Mouse (Mus musculus) embryonic facial prominence, embryonic 12.5 days (tissue): ENCODE measurements at regions not wholly inside any gene's neighbourhood (a gene's known extent, or its start where the extent isn't known, plus 50 kb on each side); places are given as distances from the start of the nearest gene placed in this dataset.

Experiments
- ATAC-seq: fragments of 200-750 bp; cut with Nextera tagmentation; 2 replicates; pipeline ENCODE4 v1.8.0; 2017; ENCODE audit not compliant: insufficient number of reproducible peaks, insufficient read depth, low FRiP score, low TSS enrichment
- H3K27ac ChIP-seq: fragments of 300-500 bp; sonication (generic); 2 replicates; pipeline ENCODE4 v1.5.1; 2016; ENCODE audit warnings: mild to moderate bottlenecking
- H3K27me3 ChIP-seq: fragments of 300-500 bp; sonication (generic); 2 replicates; pipeline ENCODE4 v1.6.1; 2016; ENCODE audit warnings: mild to moderate bottlenecking, moderate library complexity
- H3K36me3 ChIP-seq: fragments of 300-500 bp; sonication (generic); 2 replicates; pipeline ENCODE4 v1.6.1; 2016; ENCODE audit warnings: mild to moderate bottlenecking
- H3K4me1 ChIP-seq: fragments of 300-500 bp; sonication (generic); 2 replicates; pipeline ENCODE4 v1.6.1; 2016
- H3K4me2 ChIP-seq: fragments of 300-500 bp; sonication (generic); replicated peaks from 2 replicates; pipeline ENCODE4 v1.6.1; 2016; ENCODE audit warnings: mild to moderate bottlenecking, moderate library complexity
- H3K4me3 ChIP-seq: fragments of 300-500 bp; sonication (generic); 2 replicates; pipeline ENCODE4 v1.5.1; 2016; ENCODE audit warnings: mild to moderate bottlenecking
- H3K9ac ChIP-seq: fragments of 300-500 bp; sonication (generic); 2 replicates; pipeline ENCODE4 v1.6.1; 2016; ENCODE audit warnings: mild to moderate bottlenecking, moderate library complexity
- H3K9me3 ChIP-seq: fragments of 300-500 bp; sonication (generic); 2 replicates; pipeline ENCODE4 v1.6.1; 2016; ENCODE audit warnings: mild to moderate bottlenecking, moderate library complexity
- WGBS: fragments of 180-500 bp; shearing (Covaris S2); methylation state at CpG from one replicate; pipeline ENCODE4 v1.1.7; 2016; 5-methylcytosine and 5-hydroxymethylcytosine counted together

- Histone ChIP-seq H3K4me2 (no peak overlapping the region), H3K27me3 (no peaks in the 10 kb centered on the region), H3K4me1 (no peaks in the 10 kb centered on the region), H3K9me3 (no peaks in the 10 kb centered on the region), H3K27ac (no peak overlapping the region), H3K4me3 (no peak overlapping the region), H3K36me3 (no peaks in the 10 kb centered on the region), H3K9ac (no peak overlapping the region)
- ATAC-seq: no peak
- WGBS: 34% methylated on average over 5 of the region's 5 CpGs
Observed at GRCm38 (mm10) chr3:53729810-53730209, 72.7 kb upstream of the Frem2 start.

- H3K27ac ChIP-seq: no peak overlapping the region
- H3K36me3 ChIP-seq: no peaks in the 10 kb centered on the region
- H3K4me2 ChIP-seq: no peak overlapping the region
- no peak for ATAC-seq
- no peaks in the 10 kb centered on the region for H3K27me3 ChIP-seq
- H3K9me3 ChIP-seq: no peaks in the 10 kb centered on the region
- no peak overlapping the region for H3K4me3 ChIP-seq
- WGBS: 92% methylated on average over 10 of the region's 10 CpGs
- H3K9ac ChIP-seq: no peak overlapping the region
- H3K4me1 ChIP-seq: no peaks in the 10 kb centered on the region
Observed at GRCm38 (mm10) chr3:53729131-53729530, 72.0 kb upstream of the Frem2 start.

GRCm38 (mm10) chr3:53727737-53728136 lies 70.6 kb upstream of the Frem2 start:
- H3K27me3 ChIP-seq: no peaks in the 10 kb centered on the region
- H3K4me1 ChIP-seq: no peaks in the 10 kb centered on the region
- H3K4me3 ChIP-seq: no peak overlapping the region
- no peak overlapping the region for H3K9ac ChIP-seq
- H3K36me3 ChIP-seq: no peaks in the 10 kb centered on the region
- H3K4me2 ChIP-seq: no peak overlapping the region
- WGBS: 90% methylated on average over 1 of the region's 1 CpGs
- H3K9me3 ChIP-seq: no peaks in the 10 kb centered on the region
- no peak overlapping the region for H3K27ac ChIP-seq
- no peak for ATAC-seq

GRCm38 (mm10) chr3:53707101-53707500 lies 49.9 kb upstream of the Frem2 start:
- no peak overlapping the region for H3K9ac ChIP-seq
- H3K27me3 ChIP-seq: no peaks in the 10 kb centered on the region
- peaks cover 5% of the 10 kb centered on the region for H3K4me1 ChIP-seq
- no peaks in the 10 kb centered on the region for H3K9me3 ChIP-seq
- no peak for ATAC-seq
- WGBS: 73% methylated on average over 3 of the region's 3 CpGs
- no peak overlapping the region for H3K27ac ChIP-seq
- H3K4me3 ChIP-seq: no peak overlapping the region
- no peak overlapping the region for H3K4me2 ChIP-seq
- no peaks in the 10 kb centered on the region for H3K36me3 ChIP-seq
